Mouse (Mus musculus) kidney, adult 18-20 months (tissue): ENCODE data around the gene Tbx20.

Source experiments
- DNase-seq: peaks from one replicate; pipeline ENCODE4 v3.0.0; 2021

Gene Tbx20

DNA sequence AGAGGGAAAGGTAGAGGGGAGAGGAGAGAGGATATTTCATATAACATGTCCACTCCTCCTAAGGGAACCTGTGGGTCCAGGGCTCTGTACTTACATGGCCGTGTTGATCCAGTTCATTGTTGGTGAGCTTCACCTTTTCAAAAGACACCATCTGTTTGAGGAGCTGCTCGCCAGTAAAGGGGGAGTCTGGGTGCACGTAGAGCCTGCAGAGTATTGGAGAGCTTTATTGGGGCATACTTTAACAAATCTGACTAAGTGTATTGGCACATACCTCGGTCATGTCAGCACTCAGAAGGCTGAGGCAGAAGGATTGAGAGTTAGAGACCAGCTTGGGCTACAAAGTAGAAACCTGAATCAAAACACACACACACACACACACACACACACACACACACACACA is 8.5 kb downstream of the Tbx20 start:
- DNase-seq: no peak

DNA sequence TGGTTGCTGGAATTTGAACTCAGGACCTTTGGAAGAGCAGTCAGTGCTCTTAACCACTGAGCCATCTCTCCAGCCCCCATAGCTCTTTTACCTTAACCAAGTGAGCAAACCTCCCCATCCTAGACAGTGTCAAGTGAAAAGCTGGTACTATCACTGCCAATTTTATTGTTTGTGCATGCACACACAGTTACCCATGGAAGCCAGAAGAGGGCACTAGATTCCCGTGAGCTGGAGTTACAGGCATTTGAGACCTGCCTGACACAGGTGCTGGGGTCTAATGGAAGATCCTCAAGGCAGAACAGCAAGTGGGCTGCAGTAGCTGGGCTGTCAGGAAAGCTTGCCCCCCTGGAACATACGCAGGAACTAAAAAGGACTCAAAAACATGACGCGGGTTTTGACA is 13.6 kb downstream of the Tbx20 start:
- no peak for DNase-seq

DNA sequence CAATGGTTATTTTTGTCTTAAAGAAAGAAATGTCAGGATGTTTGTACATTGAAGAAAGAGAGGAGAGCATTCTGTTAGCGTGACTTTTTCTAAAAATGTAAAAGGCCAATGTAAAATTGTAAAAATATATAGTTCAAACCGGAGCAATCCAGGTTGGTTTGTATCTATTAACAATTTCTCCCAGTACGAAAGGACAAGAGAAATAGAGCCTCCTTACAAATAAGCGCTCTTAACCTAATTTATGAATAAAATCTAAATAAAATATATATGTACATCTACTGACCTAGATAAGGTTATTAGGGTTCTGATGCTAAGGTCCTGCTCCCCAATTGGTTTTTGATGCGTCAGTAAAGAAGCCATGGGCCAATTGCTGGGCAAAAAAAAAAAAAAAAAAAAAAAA is 29.1 kb downstream of the Tbx20 start:
- no peak for DNase-seq

GRCm38 (mm10) chr9:24701246-24701645 is 72.9 kb downstream of the Tbx20 start:
- DNase-seq: no peak

- DNase-seq: no peak
Observed at GRCm38 (mm10) chr9:24696405-24696778, 77.7 kb downstream of the Tbx20 start.

DNA sequence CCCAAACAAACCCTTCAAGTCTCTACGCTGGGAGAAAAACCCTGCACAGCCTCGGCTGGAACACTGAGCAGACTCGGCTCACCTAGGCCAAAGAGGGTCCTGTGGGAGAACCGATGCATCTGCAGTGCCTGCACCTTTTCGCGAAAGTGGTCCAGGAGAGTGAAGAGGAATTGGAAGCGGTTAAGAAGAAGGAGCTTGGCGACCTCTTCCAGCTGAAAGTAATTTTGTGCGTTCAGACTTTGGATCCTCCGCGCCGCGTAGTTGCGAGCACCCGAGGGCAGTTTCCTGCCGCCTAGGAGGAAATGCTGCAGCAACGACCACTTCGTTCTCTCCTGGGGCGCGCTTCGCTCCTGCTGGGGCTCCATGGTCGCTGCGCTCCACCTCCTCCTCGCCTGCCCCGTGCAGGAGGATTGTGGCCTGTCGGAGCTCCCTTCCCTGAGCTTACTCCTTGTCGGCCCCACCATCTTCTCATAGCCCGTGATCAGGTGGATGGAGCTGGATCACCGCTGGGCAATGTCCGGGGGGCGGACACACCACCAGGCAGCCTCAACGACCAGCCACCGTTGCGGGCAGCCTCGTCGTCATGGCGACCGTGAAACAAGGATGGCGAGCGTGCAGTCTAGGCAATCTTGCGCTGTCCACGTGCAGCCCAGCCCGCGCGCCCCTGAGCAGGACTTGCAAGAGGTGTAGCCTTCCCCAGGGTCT is 78.3 kb downstream of the Tbx20 start, which contains the start of gene Dpy19l2:
Gene Dpy19l2, minus strand, starts transcription at position 594 of the 705 bp plus-strand sequence.
- DNase-seq: no peak
